Mouse (Mus musculus): Measurements from ENCODE around the gene Arhgap44. TPM values are rescaled to one million over a fixed set of nuclear protein-coding genes. Genes with fewer than 3 reads are reported as not detected.
A peak's percentile ranks its signal among the peaks of the same experiment; 100 is the strongest.

Arhgap44 gene
- total and polyA plus RNA-seq, 2 experiments from 2014 or later, result 23.0 to 40.7 TPM

GRCm38 (mm10) chr11:65069609-65070008 lies 93.2 kb downstream of the Arhgap44 start:
- 87% methylated on average over 5 of the region's 5 CpGs for whole genome bisulfite sequencing
- H3K27me3 ChIP-seq (ENCODE audit: insufficient read depth, low read length), result no peaks in the 10 kb centered on the region
- H3K9ac ChIP-seq (replicated peaks; ENCODE audit: low read length), result no peak overlapping the region
- no peaks in the 10 kb centered on the region for H3K9me3 ChIP-seq (ENCODE audit: low read length)
- no peak overlapping the region for H3K4me2 ChIP-seq (ENCODE audit: low read depth, low read length)
- ATAC-seq (no peak), DNase-seq (ENCODE audit: low spot score) (no peak)
- H3K4me1 ChIP-seq (ENCODE audit: insufficient read depth, low read length), result no peaks in the 10 kb centered on the region
- no peaks in the 10 kb centered on the region; the same call in 1 of the 2 replicates for H3K36me3 ChIP-seq (ENCODE audit: insufficient read depth, low read length)
- TF ChIP-seq CTCF (IDR thresholded peaks at IDR 0.05; ENCODE audit: low read depth), result no peak
- H3K4me3 ChIP-seq (ENCODE audit: low read length), result no peak overlapping the region
- no peak overlapping the region for H3K27ac ChIP-seq

- WGBS, result 81% methylated on average over 4 of the region's 4 CpGs
Measured at GRCm38 (mm10) chr11:65069051-65069450, 93.7 kb downstream of the Arhgap44 start.

GRCm38 (mm10) chr11:65065201-65065600 lies 97.6 kb downstream of the Arhgap44 start:
- Histone ChIP-seq H3K4me1 (ENCODE audit: insufficient read depth, low read length) (no peaks in the 10 kb centered on the region), H3K36me3 (ENCODE audit: insufficient read depth, low read length) (peaks cover 8% of the 10 kb centered on the region), H3K9me3 (ENCODE audit: low read length) (no peaks in the 10 kb centered on the region)

More at GRCm38 (mm10) chr11:65069051-65069450, 93.7 kb downstream of the Arhgap44 start:
- Histone ChIP-seq H3K27me3 (ENCODE audit: insufficient read depth, low read length) (no peaks in the 10 kb centered on the region), H3K9ac (replicated peaks; ENCODE audit: low read length) (no peak overlapping the region), H3K27ac (no peak overlapping the region), H3K4me1 (ENCODE audit: insufficient read depth, low read length) (no peaks in the 10 kb centered on the region), H3K36me3 (ENCODE audit: insufficient read depth, low read length) (no peaks in the 10 kb centered on the region; the same call in 1 of the 2 replicates), H3K9me3 (ENCODE audit: low read length) (no peaks in the 10 kb centered on the region), H3K4me2 (ENCODE audit: low read depth, low read length) (no peak overlapping the region), H3K4me3 (ENCODE audit: low read length) (no peak overlapping the region)
- no peak for ATAC-seq
- TF ChIP-seq CTCF (IDR thresholded peaks at IDR 0.05; ENCODE audit: low read depth), result no peak
- DNase-seq (ENCODE audit: low spot score), result no peak

GRCm38 (mm10) chr11:65061437-65061836 lies 101.3 kb downstream of the Arhgap44 start:
- peak; percentile 35 for DNase-seq (ENCODE audit: low spot score)
- Histone ChIP-seq H3K9ac (replicated peaks; ENCODE audit: low read length) (no peak overlapping the region), H3K9me3 (ENCODE audit: low read length) (no peaks in the 10 kb centered on the region), H3K4me1 (ENCODE audit: insufficient read depth, low read length) (0 out of 2 replicates have a peak, but pooled peaks cover 3% of the 10 kb centered on the region), H3K4me2 (ENCODE audit: low read depth, low read length) (no peak overlapping the region), H3K27me3 (ENCODE audit: insufficient read depth, low read length) (no peaks in the 10 kb centered on the region), H3K27ac (no peak overlapping the region), H3K4me3 (ENCODE audit: low read length) (no peak overlapping the region), H3K36me3 (ENCODE audit: insufficient read depth, low read length) (peaks cover 8% of the 10 kb centered on the region)
- TF ChIP-seq CTCF (IDR thresholded peaks at IDR 0.05; ENCODE audit: low read depth), result peak; percentile 40; the same call in 1 of the 2 replicates
- ATAC-seq, result no peak
- WGBS, result 63% methylated on average over 3 of the region's 3 CpGs

More at GRCm38 (mm10) chr11:65065201-65065600, 97.6 kb downstream of the Arhgap44 start:
- TF ChIP-seq CTCF (IDR thresholded peaks at IDR 0.05; ENCODE audit: low read depth), result no peak
- H3K4me3 ChIP-seq (ENCODE audit: low read length), result no peak overlapping the region
- no peak overlapping the region for H3K27ac ChIP-seq
- no peak for DNase-seq (ENCODE audit: low spot score)
- H3K9ac ChIP-seq (replicated peaks; ENCODE audit: low read length), result no peak overlapping the region
- no peak overlapping the region for H3K4me2 ChIP-seq (ENCODE audit: low read depth, low read length)
- ATAC-seq, result no peak
- WGBS, result 88% methylated on average over 13 of the region's 13 CpGs
- no peaks in the 10 kb centered on the region for H3K27me3 ChIP-seq (ENCODE audit: insufficient read depth, low read length)

- Histone ChIP-seq H3K4me1 (ENCODE audit: insufficient read depth, low read length) (0 out of 2 replicates have a peak, but pooled peaks cover 3% of the 10 kb centered on the region), H3K27me3 (ENCODE audit: insufficient read depth, low read length) (no peaks in the 10 kb centered on the region), H3K9ac (replicated peaks; ENCODE audit: low read length) (no peak overlapping the region), H3K4me3 (ENCODE audit: low read length) (no peak overlapping the region), H3K9me3 (ENCODE audit: low read length) (no peaks in the 10 kb centered on the region), H3K36me3 (ENCODE audit: insufficient read depth, low read length) (peaks cover 8% of the 10 kb centered on the region; the same call in 1 of the 2 replicates), H3K27ac (no peak overlapping the region), H3K4me2 (ENCODE audit: low read depth, low read length) (no peak overlapping the region)
- ATAC-seq, result no peak
- WGBS, result 86% methylated on average over 12 of the region's 12 CpGs
- no peak for TF ChIP-seq CTCF (IDR thresholded peaks at IDR 0.05; ENCODE audit: low read depth)
- no peak for DNase-seq (ENCODE audit: low spot score)
Measured at GRCm38 (mm10) chr11:65059531-65059930, 103.2 kb downstream of the Arhgap44 start.

- DNase-seq (ENCODE audit: low spot score) (no peak), ATAC-seq (no peak)
- Histone ChIP-seq H3K27ac (no peak overlapping the region), H3K9me3 (ENCODE audit: low read length) (no peaks in the 10 kb centered on the region), H3K27me3 (ENCODE audit: insufficient read depth, low read length) (no peaks in the 10 kb centered on the region), H3K4me3 (ENCODE audit: low read length) (no peak overlapping the region), H3K9ac (replicated peaks; ENCODE audit: low read length) (no peak overlapping the region), H3K4me2 (ENCODE audit: low read depth, low read length) (no peak overlapping the region), H3K4me1 (ENCODE audit: insufficient read depth, low read length) (0 out of 2 replicates have a peak, but pooled peaks cover 3% of the 10 kb centered on the region), H3K36me3 (ENCODE audit: insufficient read depth, low read length) (peaks cover 8% of the 10 kb centered on the region; the same call in 1 of the 2 replicates)
- no peak for TF ChIP-seq CTCF (IDR thresholded peaks at IDR 0.05; ENCODE audit: low read depth)
- 66% methylated on average over 7 of the region's 7 CpGs for WGBS
Measured at GRCm38 (mm10) chr11:65058224-65058908, 104.4 kb downstream of the Arhgap44 start.

GRCm38 (mm10) chr11:65055596-65055995 lies 107.2 kb downstream of the Arhgap44 start:
- Histone ChIP-seq H3K27ac (no peak overlapping the region), H3K36me3 (ENCODE audit: insufficient read depth, low read length) (no peaks in the 10 kb centered on the region; the same call in 1 of the 2 replicates), H3K27me3 (ENCODE audit: insufficient read depth, low read length) (no peaks in the 10 kb centered on the region), H3K9ac (replicated peaks; ENCODE audit: low read length) (no peak overlapping the region), H3K4me3 (ENCODE audit: low read length) (no peak overlapping the region), H3K4me1 (ENCODE audit: insufficient read depth, low read length) (0 out of 2 replicates have a peak, but pooled peaks cover 3% of the 10 kb centered on the region), H3K9me3 (ENCODE audit: low read length) (no peaks in the 10 kb centered on the region), H3K4me2 (ENCODE audit: low read depth, low read length) (no peak overlapping the region)
- DNase-seq (ENCODE audit: low spot score) (no peak), ATAC-seq (no peak)
- TF ChIP-seq CTCF (IDR thresholded peaks at IDR 0.05; ENCODE audit: low read depth), result no peak
- WGBS, result 77% methylated on average over 7 of the region's 7 CpGs

Data from hindbrain, postnatal 0 days (tissue).